Mouse (Mus musculus): Measurements from ENCODE around the gene Ocel1. TPM values are rescaled to one million over a fixed set of nuclear protein-coding genes. Genes with fewer than 3 reads are reported as not detected.
"Not testable (repeated sequence)": the region's sequence is repeated elsewhere in the genome, so short reads cannot be mapped to it uniquely, and the experiment has no call there.

Gene Ocel1
- polyA plus RNA-seq (2015; fragmentation: Nextera tagmentation; extraction: Ambion mirVana), result 5.7 and 6.2 TPM in 2 replicates

- H3K27me3 ChIP-seq (ENCODE audit: control insufficient read depth, insufficient read depth, low read length), result no peaks in the 10 kb centered on the region
- H3K9me3 ChIP-seq (replicated peaks; ENCODE audit: control insufficient read depth, low read length), result no peaks in the 10 kb centered on the region
- H3K36me3 ChIP-seq (ENCODE audit: control insufficient read depth, insufficient read depth), result peaks cover 16% of the 10 kb centered on the region
- peak within 1 kb of the TSS; percentile 66 for H3K4me2 ChIP-seq (ENCODE audit: low read depth, low read length)
- peak within 1 kb of the TSS; percentile 85 for H3K9ac ChIP-seq (ENCODE audit: low read length)
- 1% methylated on average over 67 of the region's 68 CpGs for WGBS
- peak within 1 kb of the TSS; percentile 87 for H3K4me3 ChIP-seq (ENCODE audit: low read length)
- H3K4me1 ChIP-seq (ENCODE audit: control insufficient read depth, insufficient read depth, low read length), result peaks cover 32% of the 10 kb centered on the region
- peak within 1 kb of the TSS; percentile 90 for H3K27ac ChIP-seq (ENCODE audit: low read length)
- peak; percentile 85 for ATAC-seq (replicated peaks; ENCODE audit: extremely low read depth, insufficient read depth, low FRiP score)
Measured at GRCm38 (mm10) chr8:71371236-71371848, at the start of gene Ocel1. Gene Ocel1, plus strand, starts transcription at chr8:71371298.

- no peak overlapping the region for H3K27ac ChIP-seq (ENCODE audit: low read length)
- H3K9me3 ChIP-seq (replicated peaks; ENCODE audit: control insufficient read depth, low read length), result no peaks in the 10 kb centered on the region
- H3K27me3 ChIP-seq (ENCODE audit: control insufficient read depth, insufficient read depth, low read length), result no peaks in the 10 kb centered on the region
- WGBS, result 90% methylated on average over 3 of the region's 3 CpGs
- no peak overlapping the region for H3K9ac ChIP-seq (ENCODE audit: low read length)
- H3K4me1 ChIP-seq (ENCODE audit: control insufficient read depth, insufficient read depth, low read length), result no peaks in the 10 kb centered on the region
- H3K36me3 ChIP-seq (ENCODE audit: control insufficient read depth, insufficient read depth), result peaks cover 44% of the 10 kb centered on the region
- no peak overlapping the region for H3K4me3 ChIP-seq (ENCODE audit: low read length)
- ATAC-seq (replicated peaks; ENCODE audit: extremely low read depth, insufficient read depth, low FRiP score), result no peak
- H3K4me2 ChIP-seq (ENCODE audit: low read depth, low read length), result no peak overlapping the region
Measured at GRCm38 (mm10) chr8:71322939-71323338, 48.2 kb upstream of the Ocel1 start.

DNA sequence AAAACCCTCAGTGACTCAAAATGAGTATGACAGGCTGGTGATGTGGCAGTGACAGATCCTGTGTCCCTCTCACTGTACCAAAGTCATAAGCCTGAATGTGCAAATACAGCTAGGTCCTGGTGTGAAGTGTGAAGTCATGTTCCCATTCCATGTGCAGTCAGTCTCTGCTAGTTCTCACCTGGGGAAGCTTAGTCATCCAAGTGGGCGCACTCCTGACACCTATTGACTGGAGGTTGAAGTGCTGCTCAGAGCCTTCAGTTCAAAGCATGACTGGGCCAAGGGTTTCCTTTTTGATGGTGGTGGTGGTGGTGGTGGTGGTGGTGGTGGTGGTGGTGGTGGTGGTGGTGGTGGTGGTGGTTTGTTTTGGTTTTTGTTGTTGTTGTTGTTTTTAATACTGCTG is 46.2 kb upstream of the Ocel1 start:
- Histone ChIP-seq H3K4me2 (ENCODE audit: low read depth, low read length) (no peak overlapping the region), H3K36me3 (ENCODE audit: control insufficient read depth, insufficient read depth) (peaks cover 60% of the 10 kb centered on the region), H3K9me3 (replicated peaks; ENCODE audit: control insufficient read depth, low read length) (no peaks in the 10 kb centered on the region), H3K4me3 (ENCODE audit: low read length) (no peak overlapping the region), H3K27me3 (ENCODE audit: control insufficient read depth, insufficient read depth, low read length) (no peaks in the 10 kb centered on the region), H3K9ac (ENCODE audit: low read length) (no peak overlapping the region), H3K4me1 (ENCODE audit: control insufficient read depth, insufficient read depth, low read length) (no peaks in the 10 kb centered on the region), H3K27ac (ENCODE audit: low read length) (no peak overlapping the region)
- ATAC-seq (replicated peaks; ENCODE audit: extremely low read depth, insufficient read depth, low FRiP score), result 0 out of 2 replicates have a peak, but pooled peaks have one; percentile 54
- 78% methylated on average over 1 of the region's 1 CpGs for WGBS

- 94% methylated on average over 6 of the region's 6 CpGs for WGBS
- H3K36me3 ChIP-seq (ENCODE audit: control insufficient read depth, insufficient read depth), result peaks cover 16% of the 10 kb centered on the region
- not testable (repeated sequence) for ATAC-seq (replicated peaks; ENCODE audit: extremely low read depth, insufficient read depth, low FRiP score)
Measured at GRCm38 (mm10) chr8:71337834-71338233, 33.3 kb upstream of the Ocel1 start.

DNA sequence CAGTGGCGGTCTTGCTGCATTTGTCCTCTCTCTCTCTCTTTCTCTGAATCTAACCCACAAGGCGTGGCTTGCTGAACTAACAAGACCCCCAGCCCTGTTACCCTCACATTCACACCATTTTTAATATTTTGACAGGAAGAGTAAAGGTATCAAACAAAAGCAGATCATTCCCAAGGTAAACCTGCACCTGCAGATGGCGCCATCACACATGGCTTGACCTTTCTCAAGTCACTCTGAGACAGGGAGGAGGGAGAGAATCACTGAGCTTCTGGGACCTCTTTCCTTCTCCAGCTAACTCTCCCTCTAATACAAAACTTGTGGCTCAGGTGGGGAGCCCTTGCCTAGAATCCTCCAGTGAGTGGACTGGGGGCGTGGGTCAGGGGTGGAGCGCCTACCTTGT is 30.5 kb upstream of the Ocel1 start:
- ATAC-seq (replicated peaks; ENCODE audit: extremely low read depth, insufficient read depth, low FRiP score), result no peak
- Histone ChIP-seq H3K4me2 (ENCODE audit: low read depth, low read length) (no peak overlapping the region), H3K27ac (ENCODE audit: low read length) (no peak overlapping the region), H3K27me3 (ENCODE audit: control insufficient read depth, insufficient read depth, low read length) (no peaks in the 10 kb centered on the region), H3K4me3 (ENCODE audit: low read length) (no peak overlapping the region), H3K4me1 (ENCODE audit: control insufficient read depth, insufficient read depth, low read length) (no peaks in the 10 kb centered on the region), H3K9me3 (replicated peaks; ENCODE audit: control insufficient read depth, low read length) (no peaks in the 10 kb centered on the region), H3K9ac (ENCODE audit: low read length) (no peak overlapping the region), H3K36me3 (ENCODE audit: control insufficient read depth, insufficient read depth) (peaks cover 20% of the 10 kb centered on the region)
- 76% methylated on average over 5 of the region's 5 CpGs for WGBS

More at GRCm38 (mm10) chr8:71337834-71338233, 33.3 kb upstream of the Ocel1 start:
- H3K9ac ChIP-seq (ENCODE audit: low read length); H3K4me1 ChIP-seq (ENCODE audit: control insufficient read depth, insufficient read depth, low read length); H3K4me3 ChIP-seq (ENCODE audit: low read length); H3K9me3 ChIP-seq (replicated peaks; ENCODE audit: control insufficient read depth, low read length); H3K27me3 ChIP-seq (ENCODE audit: control insufficient read depth, insufficient read depth, low read length); H3K27ac ChIP-seq (ENCODE audit: low read length); H3K4me2 ChIP-seq (ENCODE audit: low read depth, low read length): not testable (repeated sequence)

GRCm38 (mm10) chr8:71346581-71346980 is 24.5 kb upstream of the Ocel1 start:
- no peaks in the 10 kb centered on the region for H3K27me3 ChIP-seq (ENCODE audit: control insufficient read depth, insufficient read depth, low read length)
- H3K4me3 ChIP-seq (ENCODE audit: low read length), result no peak overlapping the region
- whole genome bisulfite sequencing, result 83% methylated on average over 1 of the region's 1 CpGs
- peaks cover 3% of the 10 kb centered on the region; the same call in 1 of the 2 replicates for H3K4me1 ChIP-seq (ENCODE audit: control insufficient read depth, insufficient read depth, low read length)
- no peak overlapping the region for H3K4me2 ChIP-seq (ENCODE audit: low read depth, low read length)
- peaks cover 67% of the 10 kb centered on the region for H3K36me3 ChIP-seq (ENCODE audit: control insufficient read depth, insufficient read depth)
- no peak overlapping the region for H3K9ac ChIP-seq (ENCODE audit: low read length)
- H3K27ac ChIP-seq (ENCODE audit: low read length), result no peak overlapping the region
- no peaks in the 10 kb centered on the region for H3K9me3 ChIP-seq (replicated peaks; ENCODE audit: control insufficient read depth, low read length)
- ATAC-seq (replicated peaks; ENCODE audit: extremely low read depth, insufficient read depth, low FRiP score), result no peak

GRCm38 (mm10) chr8:71351117-71351516 is 20.0 kb upstream of the Ocel1 start:
- H3K27me3 ChIP-seq (ENCODE audit: control insufficient read depth, insufficient read depth, low read length), result no peaks in the 10 kb centered on the region
- 37% methylated on average over 3 of the region's 3 CpGs for WGBS
- no peak overlapping the region for H3K4me2 ChIP-seq (ENCODE audit: low read depth, low read length)
- H3K4me1 ChIP-seq (ENCODE audit: control insufficient read depth, insufficient read depth, low read length), result peaks cover 3% of the 10 kb centered on the region; the same call in 1 of the 2 replicates
- no peak overlapping the region for H3K9ac ChIP-seq (ENCODE audit: low read length)
- no peak overlapping the region for H3K27ac ChIP-seq (ENCODE audit: low read length)
- H3K36me3 ChIP-seq (ENCODE audit: control insufficient read depth, insufficient read depth), result peaks cover 73% of the 10 kb centered on the region
- H3K4me3 ChIP-seq (ENCODE audit: low read length), result no peak overlapping the region
- ATAC-seq (replicated peaks; ENCODE audit: extremely low read depth, insufficient read depth, low FRiP score), result 0 out of 2 replicates have a peak, but pooled peaks have one; percentile 25
- H3K9me3 ChIP-seq (replicated peaks; ENCODE audit: control insufficient read depth, low read length), result no peaks in the 10 kb centered on the region

DNA sequence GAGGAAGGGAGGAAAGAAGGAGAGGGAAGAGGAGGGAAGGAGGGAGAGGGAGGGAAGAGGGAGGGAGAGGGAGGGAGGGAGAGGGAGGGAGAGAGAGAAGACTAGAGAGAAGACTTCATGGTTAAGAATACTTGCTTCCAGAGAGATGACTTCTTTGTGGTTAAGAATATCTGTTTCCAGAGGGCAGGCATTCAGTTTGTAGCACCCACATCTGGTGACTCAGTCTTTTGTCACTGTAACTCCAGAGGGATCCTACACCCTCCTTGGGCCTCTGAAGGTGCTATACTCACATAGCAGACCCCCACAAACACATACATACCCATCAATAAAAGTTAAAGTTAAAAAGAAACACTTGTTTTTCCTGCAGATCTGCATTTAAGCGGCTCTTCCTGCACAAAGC is 19.6 kb upstream of the Ocel1 start:
- Histone ChIP-seq H3K27me3 (ENCODE audit: control insufficient read depth, insufficient read depth, low read length) (no peaks in the 10 kb centered on the region), H3K4me1 (ENCODE audit: control insufficient read depth, insufficient read depth, low read length) (peaks cover 3% of the 10 kb centered on the region; the same call in 1 of the 2 replicates), H3K27ac (ENCODE audit: low read length) (no peak overlapping the region), H3K4me2 (ENCODE audit: low read depth, low read length) (no peak overlapping the region), H3K4me3 (ENCODE audit: low read length) (no peak overlapping the region), H3K9ac (ENCODE audit: low read length) (no peak overlapping the region), H3K9me3 (replicated peaks; ENCODE audit: control insufficient read depth, low read length) (no peaks in the 10 kb centered on the region), H3K36me3 (ENCODE audit: control insufficient read depth, insufficient read depth) (peaks cover 71% of the 10 kb centered on the region)
- 94% methylated on average over 1 of the region's 1 CpGs for WGBS
- no peak for ATAC-seq (replicated peaks; ENCODE audit: extremely low read depth, insufficient read depth, low FRiP score)

GRCm38 (mm10) chr8:71358026-71358425 is 13.1 kb upstream of the Ocel1 start:
- H3K4me3 ChIP-seq (ENCODE audit: low read length), result no peak overlapping the region
- WGBS, result 86% methylated on average over 3 of the region's 3 CpGs
- ATAC-seq (replicated peaks; ENCODE audit: extremely low read depth, insufficient read depth, low FRiP score), result no peak
- no peak overlapping the region for H3K9ac ChIP-seq (ENCODE audit: low read length)
- no peak overlapping the region for H3K4me2 ChIP-seq (ENCODE audit: low read depth, low read length)
- H3K36me3 ChIP-seq (ENCODE audit: control insufficient read depth, insufficient read depth), result peaks cover 48% of the 10 kb centered on the region
- H3K9me3 ChIP-seq (replicated peaks; ENCODE audit: control insufficient read depth, low read length), result no peaks in the 10 kb centered on the region
- H3K27ac ChIP-seq (ENCODE audit: low read length), result no peak overlapping the region
- H3K4me1 ChIP-seq (ENCODE audit: control insufficient read depth, insufficient read depth, low read length), result no peaks in the 10 kb centered on the region
- H3K27me3 ChIP-seq (ENCODE audit: control insufficient read depth, insufficient read depth, low read length), result no peaks in the 10 kb centered on the region

Measured in heart, embryonic 16.5 days (tissue).